Mouse (Mus musculus): ENCODE data around the gene Rcor1.

The Rcor1 gene

DNA sequence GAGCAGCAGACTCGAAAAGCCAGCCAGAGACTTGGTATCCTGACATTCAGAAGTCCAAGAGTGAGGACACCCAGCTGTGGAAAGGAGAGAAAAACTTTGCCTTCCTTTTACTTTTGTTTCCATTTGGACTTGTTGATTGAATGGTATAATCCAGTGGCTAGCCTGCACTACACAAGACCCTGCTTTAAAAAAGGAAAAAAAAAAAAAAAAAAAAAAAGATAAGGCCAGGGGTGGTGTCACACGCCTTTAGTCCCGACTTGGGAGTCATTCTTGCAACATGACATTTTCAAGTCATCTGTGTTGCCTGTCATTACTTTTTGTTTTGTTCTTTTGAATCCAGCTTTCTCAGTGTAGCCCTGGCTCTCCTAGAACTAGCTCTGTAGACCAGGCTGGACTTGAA is 17.6 kb upstream of the Rcor1 start:
- DNase-seq (ENCODE audit: low read depth), result no peak

DNA sequence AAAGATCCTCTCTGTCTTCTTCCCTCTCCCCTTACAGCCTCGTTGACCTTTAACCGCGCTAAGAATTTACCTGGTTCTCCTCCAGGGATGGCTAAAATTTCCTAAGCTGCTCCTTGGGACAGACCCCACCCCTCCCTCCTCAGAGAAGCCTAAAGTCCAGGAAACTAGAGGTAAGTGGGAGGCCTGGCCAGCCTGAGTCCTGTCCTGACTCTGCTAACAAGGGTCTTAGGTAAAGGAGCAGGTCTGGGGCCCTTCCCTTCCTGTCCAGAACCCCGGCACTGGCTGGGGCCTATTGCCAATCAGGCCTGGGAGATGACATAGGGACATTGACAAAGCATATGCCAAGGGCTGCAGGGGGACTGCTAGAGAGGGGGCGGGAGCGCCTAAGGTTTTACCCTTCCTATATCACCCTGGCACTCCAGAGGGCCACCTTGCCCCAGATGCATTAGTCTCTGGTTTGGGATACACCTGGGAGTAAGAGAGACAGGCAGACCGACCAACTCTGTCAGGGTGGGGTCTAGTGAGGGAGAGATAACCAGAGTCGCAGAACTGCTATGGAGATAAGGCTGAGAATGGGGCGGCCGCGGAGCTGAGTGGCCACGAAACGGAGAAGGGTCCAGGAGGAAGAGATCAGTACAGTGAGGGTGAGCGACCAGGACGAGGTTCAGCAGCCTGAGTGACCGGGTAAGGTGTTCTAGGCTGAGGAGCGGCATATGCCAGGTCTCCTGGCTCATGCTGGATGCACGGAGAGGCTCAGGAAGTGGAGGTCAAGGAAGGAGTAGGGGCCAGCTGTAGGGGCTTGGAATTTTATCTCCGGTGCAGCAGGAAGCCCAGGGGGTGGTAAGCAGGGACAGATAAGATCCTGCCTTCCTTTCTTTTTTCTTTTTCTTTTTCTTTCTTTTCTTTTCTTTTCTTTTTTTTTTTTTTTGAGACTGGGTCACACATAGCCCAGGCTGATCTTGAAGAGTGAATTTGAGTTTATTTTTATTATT is 10.7 kb upstream of the Rcor1 start:
- DNase-seq (ENCODE audit: low read depth), result no peak

DNA sequence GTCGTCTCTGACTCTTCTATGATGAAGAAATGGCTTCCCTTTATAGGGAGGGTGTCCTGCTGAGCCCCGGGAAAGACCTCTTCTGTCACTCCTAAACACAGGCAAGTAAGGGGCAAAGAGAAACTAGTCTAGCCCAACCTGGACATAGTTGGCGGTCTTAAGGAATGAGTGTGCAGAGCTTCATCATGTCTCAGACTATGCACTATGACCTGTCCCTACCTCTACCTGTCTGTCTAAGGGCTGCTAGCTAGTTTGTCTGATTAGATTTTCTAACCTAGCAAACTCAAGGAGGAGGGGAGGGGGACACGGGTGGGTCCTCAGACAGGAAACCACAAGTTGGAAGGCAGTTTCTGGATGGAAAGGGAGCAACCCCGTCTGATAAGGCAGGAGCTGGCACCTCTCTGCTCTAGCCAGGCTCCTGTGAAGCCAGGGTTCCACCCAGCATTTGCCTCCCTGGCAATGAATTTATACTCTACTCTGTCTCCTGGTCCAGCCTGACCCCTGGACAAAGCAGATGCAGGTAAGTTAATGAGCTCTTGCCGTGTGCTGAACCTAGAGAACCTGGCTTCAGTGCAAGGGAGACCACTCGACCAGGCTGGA is 9.8 kb upstream of the Rcor1 start:
- DNase-seq (ENCODE audit: low read depth), result no peak

DNA sequence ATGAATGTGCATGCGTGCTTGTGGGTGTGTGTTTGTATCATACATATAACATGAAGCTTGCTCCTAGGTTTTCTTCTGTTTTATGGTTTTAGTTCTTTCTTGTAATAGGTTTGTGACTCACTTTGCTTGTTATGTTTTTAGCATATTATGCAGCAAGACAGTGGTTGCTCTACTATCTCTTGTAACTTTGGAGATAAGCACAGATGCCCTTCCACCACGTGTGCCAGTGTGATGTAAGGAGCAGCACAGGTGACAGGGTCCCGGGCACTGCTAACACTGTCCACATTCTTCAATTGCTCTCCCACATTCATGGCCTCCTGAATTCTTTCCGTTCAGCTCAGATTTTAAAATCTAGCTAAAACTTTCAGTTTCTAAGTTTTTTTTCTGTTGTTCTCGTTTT is 6.3 kb upstream of the Rcor1 start:
- DNase-seq (ENCODE audit: low read depth), result no peak

DNA sequence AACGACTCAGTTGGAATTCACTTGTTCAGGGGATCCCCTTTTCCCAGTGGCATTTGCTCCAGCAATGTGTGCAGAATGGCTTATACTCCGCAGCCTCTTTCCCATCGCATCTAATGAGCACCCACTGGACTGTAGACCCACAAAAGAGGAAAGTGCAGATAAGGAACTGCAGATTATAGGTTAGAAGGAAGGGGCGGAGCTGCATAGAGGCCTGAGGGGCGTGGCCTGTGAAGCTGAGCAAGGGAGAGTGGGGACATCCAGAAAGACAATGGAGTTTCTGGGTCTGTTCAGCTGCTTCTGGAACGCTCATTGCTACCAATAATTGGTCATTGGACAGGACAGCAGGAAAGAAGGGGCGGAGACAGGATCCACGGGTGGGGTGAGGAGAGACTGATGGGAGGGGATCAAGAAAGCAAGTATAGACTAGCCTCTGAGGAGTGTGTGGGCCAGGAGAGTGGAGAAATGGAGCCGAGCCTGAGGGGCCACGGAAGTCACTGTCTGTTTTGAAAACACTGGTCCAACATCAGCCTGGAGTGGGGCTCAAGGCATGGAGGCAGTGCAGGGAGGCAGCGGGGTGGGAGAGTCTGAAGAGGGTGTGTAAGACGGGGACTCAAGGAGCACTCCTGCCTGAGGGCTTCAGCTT is 3.8 kb upstream of the Rcor1 start:
- no peak for DNase-seq (ENCODE audit: low read depth)

DNA sequence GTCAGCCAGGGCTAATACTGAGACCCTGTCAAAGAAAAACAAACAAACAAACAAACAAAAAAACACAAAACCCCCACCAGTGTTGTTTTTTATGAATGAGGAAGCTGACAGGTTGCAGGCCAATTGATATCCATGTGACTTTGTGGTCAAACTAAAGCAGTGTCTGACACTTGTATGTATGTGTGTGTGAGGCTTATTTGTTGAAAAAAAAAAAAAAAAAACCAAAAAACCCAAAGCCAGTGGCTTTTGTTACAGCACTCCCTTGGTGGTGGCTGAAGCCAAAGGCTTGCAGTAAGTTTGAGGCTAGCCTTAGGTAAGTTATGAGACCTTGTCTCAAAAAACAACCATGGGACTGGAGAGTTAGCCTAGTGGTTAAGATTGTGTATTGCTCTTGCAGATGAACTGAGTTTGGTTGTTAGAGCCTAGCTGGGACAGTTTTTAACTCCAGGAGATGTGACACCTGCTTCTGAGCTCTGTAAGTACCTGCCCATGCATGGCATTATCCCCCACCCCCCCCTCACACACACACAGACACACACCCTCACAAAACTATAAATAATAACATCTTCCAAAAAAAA is 2.9 kb upstream of the Rcor1 start:
- DNase-seq (ENCODE audit: low read depth), result no peak

DNA sequence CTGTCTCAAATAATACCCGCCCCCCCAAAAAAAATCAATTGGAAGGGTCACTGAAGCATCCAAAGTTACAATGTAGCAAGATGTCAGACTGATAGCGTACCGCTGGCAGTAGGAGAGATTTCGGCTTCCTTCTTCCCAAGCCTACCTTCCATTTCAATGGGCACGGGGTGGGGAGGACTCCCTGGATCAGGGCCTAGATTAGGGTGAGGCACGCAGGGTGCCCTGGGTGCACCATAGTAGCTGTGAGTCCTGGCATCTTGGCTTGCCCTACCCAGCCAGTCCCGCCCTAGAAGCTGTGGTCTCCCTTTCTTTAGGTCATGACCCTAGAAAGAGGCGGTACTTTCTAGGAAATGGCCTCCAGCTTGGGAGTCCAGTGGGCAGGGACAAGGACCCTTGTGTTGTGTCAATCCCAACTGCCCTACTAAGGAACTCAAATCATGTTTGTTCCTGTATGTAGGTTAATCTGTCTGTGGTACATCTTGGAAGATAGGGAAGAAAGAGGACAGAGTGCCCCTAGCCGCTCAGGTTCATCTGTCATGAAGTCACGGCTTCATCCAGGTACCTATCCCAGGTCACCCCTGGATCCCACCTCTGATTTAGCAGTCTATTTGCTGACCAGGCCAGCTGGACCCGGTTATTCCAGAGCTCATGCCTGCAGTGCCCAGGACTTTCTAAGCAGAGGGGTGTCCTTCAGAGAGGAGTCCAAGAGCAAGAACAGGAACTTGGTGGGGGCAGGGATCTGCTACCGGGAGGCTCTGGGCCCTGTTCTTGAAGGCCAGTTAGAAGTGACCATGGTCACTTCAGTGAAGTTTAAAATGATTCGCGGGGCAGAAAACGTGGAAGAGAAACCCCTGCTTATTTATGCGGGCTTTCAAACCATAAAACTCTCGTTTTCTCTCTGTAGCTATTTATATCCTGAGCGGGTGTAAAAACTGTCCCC is 1.6 kb upstream of the Rcor1 start:
- no peak for DNase-seq (ENCODE audit: low read depth)

DNA sequence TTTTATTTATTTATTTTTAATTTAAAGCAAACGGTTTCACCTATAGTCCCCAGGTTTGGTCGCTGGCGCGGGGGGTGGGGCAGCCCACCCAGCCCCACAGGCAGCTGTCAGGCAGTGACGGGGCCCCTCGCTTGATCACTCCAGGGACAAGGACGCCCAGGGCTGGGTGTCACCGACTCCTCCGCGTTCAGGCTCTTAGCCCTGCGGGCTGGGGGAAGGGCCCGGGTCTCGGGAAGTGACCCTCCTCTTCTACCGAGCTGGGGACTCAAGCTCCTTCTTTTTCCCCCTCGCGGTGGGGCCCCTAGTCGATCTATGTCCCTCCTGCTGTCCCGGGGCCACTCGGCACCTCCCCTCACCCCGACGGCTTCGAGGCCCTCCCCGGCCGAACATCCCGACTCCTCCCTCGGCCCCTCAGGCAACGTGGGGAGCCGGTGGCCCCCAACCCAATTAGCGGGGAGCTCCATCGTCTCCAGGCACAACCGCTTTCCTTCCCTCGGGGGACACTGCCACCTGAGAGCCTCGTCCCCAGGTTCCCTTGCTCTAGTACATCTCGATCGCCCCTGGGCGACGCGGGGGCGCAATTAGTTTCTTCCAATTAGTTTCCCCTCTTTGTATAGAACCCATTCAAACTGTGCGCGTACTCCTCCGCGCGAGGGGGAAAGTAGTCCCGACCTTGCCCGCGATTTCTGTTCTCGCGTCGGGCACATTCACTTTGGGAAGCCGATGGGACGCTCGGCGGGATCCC is 748 bp upstream of the Rcor1 start:
- no peak for DNase-seq (ENCODE audit: low read depth)

DNA sequence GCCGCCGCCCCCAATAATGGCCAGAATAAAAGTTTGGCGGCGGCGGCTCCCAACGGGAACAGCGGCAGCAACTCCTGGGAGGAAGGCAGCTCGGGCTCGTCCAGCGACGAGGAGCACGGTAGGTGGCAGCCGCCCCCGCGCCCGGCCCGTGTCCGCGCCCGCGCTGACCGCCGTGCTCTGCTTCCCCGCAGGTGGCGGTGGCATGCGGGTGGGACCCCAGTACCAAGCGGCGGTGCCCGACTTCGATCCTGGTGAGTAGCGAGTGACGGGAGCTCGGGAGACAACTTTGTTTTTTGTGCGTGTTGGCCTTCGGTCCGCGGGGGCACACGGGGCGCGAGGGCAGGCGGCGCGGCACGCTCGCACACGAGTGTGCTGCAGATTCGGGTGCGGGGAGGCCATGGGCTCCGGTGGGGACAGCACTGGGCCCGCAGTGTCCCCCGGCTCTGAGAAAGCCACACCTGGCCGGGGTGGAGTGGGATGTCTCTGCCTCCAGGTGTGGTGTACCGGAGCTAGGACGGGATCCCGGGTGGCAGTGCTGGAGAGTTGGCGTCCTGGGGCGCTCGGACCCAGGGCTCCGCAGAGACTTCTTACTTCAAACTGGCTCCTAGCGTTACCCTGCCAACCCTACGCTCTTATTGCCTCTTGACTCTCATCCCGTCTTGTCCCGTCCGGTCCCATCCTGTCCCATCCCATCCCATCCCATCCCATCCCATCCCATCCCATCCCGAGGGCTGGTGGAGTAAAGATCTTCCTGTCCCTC is 800 bp downstream of the Rcor1 start:
- DNase-seq (ENCODE audit: low read depth), result no peak

DNA sequence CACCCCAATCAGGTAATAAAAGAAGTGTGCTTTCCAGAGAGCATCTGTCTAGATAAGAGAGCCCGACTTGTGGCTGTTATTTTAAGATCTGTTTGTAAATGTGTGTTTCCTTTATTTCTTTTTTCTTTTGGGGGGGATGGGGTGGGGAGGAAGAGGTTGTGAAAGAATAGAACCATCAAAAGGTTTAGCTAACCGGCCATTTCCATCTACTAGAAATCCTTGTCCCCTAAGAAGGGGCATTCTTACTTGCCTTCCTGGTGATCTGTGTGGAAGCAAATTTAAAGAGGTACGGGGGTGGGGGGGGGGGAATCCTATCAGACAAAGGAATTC is 1.3 kb downstream of the Rcor1 start:
- DNase-seq (ENCODE audit: low read depth), result no peak

DNA sequence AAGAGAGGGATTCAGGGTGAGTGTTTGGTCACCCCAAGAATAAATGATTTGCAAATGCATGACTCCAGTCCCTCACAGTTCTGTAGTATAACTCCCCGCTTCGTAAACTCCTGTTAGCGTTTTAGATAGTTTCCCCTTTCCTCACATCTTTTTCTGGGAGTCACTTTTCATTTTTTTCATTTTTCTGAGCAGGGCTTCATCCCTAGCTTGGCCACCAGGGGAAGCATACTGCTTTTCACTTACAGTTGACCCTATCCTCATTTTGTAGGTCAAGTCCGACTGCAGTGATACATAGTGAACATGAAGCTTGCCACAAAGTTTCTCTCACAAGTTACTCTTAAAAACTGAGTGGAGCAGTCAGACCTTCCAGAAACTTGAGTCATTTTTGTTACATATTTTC is 2.0 kb downstream of the Rcor1 start:
- peak; percentile 43 for DNase-seq (ENCODE audit: low read depth)

DNA sequence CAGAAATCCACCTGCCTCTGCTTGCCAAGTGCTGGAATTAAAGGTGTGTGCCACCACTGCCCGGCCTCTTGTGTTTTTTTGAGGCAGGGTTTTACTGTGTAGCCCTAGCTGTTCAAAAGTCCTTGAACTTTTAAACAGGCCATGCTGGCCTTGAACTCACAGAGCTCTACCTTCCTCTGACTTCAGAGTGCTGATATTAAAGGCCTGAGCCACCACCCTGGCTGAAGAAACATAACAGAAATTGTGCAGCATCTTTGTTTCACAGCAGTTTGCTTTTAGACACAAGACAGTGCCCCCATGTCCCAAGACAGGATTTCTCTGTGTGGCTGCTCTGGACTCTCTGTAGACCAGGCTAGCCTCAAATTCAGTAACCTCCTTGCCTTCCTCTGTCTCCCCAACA is 3.2 kb downstream of the Rcor1 start:
- no peak for DNase-seq (ENCODE audit: low read depth)

DNA sequence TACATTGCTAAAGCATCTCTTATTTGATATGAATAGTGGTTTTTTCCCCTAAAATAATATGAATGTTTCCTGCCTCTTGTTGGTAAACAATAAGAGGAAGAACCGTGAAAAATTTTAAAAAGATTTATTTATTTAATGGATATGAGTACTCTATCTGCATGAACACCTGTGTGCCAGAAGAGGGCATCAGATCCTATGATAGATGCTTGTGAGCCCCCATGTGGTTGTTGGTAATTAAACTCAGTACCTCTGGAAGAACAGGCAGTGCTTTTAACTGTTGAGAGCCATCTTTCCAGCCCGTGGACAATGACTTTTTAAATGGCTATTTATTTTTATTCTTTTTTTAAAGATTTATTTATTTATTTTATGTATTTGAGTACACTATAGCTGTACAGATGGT is 5.7 kb downstream of the Rcor1 start:
- DNase-seq (ENCODE audit: low read depth), result no peak

DNA sequence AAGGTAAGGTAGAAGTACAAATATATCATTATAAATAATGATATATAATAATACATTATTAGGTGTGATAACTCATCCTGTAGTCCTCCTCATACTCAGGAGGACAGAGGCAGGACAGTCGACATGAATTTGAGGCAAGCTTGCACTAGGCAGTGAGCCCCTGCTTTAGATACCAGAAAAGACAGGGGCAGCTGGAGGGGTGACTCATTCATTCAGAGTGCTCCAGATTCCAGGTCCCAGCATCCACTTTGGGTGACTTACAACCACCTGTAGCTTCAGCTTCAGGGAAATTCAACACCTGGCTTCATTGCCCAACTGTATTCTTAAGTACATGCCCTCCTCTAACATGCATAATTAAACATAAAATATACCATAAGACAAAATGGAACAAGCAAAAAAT is 7.7 kb downstream of the Rcor1 start:
- DNase-seq (ENCODE audit: low read depth), result no peak

DNA sequence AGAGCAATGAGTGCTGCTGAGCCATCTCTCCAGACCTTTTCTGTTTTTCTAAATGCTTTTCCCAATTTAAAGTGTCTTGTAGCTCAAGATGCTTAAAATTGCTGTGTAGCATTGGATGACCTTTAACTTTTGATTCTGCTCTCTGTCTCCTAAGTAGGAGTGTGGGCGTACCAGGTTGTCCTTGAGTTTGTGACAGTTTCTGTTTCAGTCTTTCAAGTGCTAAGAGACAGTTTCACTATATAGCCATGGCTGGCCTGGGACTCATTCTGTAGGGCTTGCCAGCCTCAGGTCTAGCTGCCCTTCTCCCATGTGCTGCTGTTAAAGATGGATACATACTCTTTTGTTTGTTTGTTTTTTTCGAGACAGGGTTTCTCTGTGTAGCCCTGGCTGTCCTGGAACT is 9.1 kb downstream of the Rcor1 start:
- DNase-seq (ENCODE audit: low read depth), result no peak

DNA sequence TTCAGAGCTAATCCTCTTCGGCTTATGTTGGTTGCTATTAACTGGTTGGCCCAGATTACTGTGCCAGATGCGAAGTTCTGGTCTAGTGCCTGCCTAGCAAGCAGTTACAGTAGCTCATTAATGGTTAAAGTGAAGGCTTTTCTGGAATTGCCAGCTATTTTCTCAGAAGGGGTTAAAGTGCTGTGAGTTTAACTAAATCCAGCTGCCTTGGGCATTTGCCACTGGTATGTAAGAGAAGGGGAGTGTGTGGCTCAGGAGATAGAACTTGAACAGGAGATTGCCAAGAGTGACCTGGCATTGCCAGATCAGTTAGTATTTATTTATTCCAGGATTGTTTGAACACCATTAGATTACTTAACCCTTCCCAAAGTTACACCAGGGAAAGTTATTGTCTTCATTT is 11.1 kb downstream of the Rcor1 start:
- no peak for DNase-seq (ENCODE audit: low read depth)

DNA sequence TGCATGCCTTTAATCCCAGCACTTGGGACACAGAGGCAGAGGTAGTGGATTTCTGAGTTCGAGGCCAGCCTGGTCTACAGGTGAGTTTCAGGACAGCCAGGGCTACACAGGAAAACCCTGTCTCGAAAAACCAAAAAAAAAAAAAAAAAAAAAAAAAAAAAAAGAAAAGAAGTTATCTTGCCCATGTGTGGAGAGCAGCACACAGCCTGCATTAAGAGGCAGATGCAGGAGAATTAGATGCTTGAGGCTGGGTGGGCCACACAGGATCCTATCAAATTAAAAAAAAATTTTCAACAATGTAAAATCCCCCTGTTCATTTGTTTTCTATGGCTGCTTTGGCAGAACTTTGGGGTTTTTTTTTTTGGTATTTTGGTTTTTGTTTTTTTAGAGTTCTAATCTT is 24.2 kb downstream of the Rcor1 start:
- DNase-seq (ENCODE audit: low read depth), result no peak

DNA sequence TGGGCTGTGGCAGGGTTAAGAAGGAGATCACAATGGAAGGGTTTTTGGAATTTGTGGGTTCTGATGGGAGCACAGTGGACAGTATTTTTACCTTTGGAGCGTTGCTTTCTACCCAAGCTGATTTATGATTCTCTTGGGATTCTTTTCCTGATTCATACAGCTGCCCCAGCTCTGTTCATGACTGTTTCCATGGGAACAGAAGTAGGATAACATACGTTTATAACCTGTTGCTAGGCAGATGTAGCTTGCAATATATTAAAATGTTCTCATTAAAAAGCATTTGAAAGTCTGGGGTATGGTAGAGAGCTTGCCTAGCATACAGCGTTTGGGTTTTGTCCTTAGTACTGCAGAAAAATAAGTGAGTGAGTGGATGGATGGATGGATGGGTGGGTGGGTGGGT is 25.1 kb downstream of the Rcor1 start:
- DNase-seq (ENCODE audit: low read depth), result no peak

DNA sequence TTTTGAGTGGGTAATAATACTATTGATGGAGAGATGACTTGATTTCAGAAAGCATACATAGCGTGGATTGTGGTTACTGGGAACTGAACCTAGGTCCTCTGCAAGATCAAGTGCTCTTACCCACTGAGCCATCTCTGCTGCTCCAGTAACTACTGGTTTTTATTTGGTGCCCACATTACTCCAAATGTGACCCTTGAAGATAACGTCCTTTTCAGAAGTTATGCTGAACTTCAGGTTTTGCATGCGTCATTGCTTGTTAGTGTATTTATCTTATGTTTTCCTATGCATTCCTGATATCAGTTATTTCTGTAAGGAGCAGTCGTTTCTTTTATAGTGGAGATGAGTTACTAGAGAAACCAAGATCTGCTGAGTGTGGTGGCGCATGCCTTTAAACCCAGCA is 26.2 kb downstream of the Rcor1 start:
- DNase-seq (ENCODE audit: low read depth), result no peak

DNA sequence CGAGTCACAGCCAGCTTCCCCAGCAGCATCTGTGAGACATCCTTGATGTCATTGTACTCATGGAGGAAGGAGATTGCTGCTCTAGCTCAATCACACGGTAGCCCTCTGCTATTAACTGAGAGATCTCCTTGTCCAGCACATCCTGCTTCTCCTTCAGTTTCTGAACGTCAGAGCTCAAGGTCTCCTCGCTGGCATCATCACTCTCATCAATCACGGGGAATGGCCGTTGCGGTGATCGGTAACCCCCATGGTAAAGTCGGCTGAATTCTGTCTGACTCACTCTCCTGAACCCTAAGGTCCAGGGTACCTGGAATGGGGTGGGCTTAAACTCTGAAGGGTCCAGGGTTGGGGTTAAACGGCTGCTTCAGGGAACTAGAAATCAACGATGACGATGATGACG is 28.7 kb downstream of the Rcor1 start:
- no peak for DNase-seq (ENCODE audit: low read depth)

Data from fibroblast of lung, adult 2 months (primary cell).